Mouse (Mus musculus) liver, postnatal 0 days (tissue): ENCODE data around the gene Lcp1. TPM values are rescaled to one million over a fixed set of nuclear protein-coding genes. Genes with fewer than 3 reads are reported as not detected.

Source experiments
- ATAC-seq: fragments of 200-750 bp; cut with Nextera tagmentation; 2 replicates; pipeline ENCODE4 v1.8.0; 2017; ENCODE audit warnings: mild to moderate bottlenecking, moderate library complexity
- DNase-seq: peaks from one replicate; pipeline ENCODE4 v3.0.0-alpha.2; 2016
- H3K27ac ChIP-seq: fragments of 300-500 bp; sonication (generic); 2 replicates; pipeline ENCODE4 v1.5.1; 2014; ENCODE audit warnings: antibody characterized with exemption, moderate library complexity, mild to moderate bottlenecking, low read depth
- H3K27me3 ChIP-seq: fragments of 300-500 bp; sonication (generic); 2 replicates; pipeline ENCODE4 v1.6.1; 2014; ENCODE audit warnings: low read length, control low read depth, mixed read lengths; ENCODE audit not compliant: insufficient read depth
- H3K36me3 ChIP-seq: fragments of 300-500 bp; sonication (generic); replicated peaks from 2 replicates; pipeline ENCODE4 v1.6.1; 2014; ENCODE audit warnings: mild to moderate bottlenecking, control low read depth, low read length, moderate library complexity, mixed read lengths; ENCODE audit not compliant: insufficient read depth
- H3K4me1 ChIP-seq: fragments of 300-500 bp; sonication (generic); 2 replicates; pipeline ENCODE4 v1.6.1; 2014; ENCODE audit warnings: antibody characterized with exemption, mild to moderate bottlenecking, control low read depth; ENCODE audit not compliant: insufficient read depth
- H3K4me2 ChIP-seq: fragments of 300-500 bp; sonication (generic); 2 replicates; pipeline ENCODE4 v1.6.1; 2014; ENCODE audit warnings: low read depth, mild to moderate bottlenecking, low read length, moderate library complexity, mixed read lengths
- H3K4me3 ChIP-seq: fragments of 300-500 bp; sonication (generic); 2 replicates; pipeline ENCODE4 v1.5.1; 2014; ENCODE audit warnings: low read depth, low read length
- H3K9ac ChIP-seq: fragments of 300-500 bp; sonication (generic); replicated peaks from 2 replicates; pipeline ENCODE4 v1.6.1; 2014; ENCODE audit warnings: mild to moderate bottlenecking, moderate library complexity
- H3K9me3 ChIP-seq: fragments of 300-500 bp; sonication (generic); 2 replicates; pipeline ENCODE4 v1.6.1; 2016; ENCODE audit warnings: mild to moderate bottlenecking, control low read depth, low read length, mixed read lengths
- CTCF ChIP-seq: sonication (generic); IDR thresholded peaks from 2 replicates; pipeline ENCODE4 v1.5.1; 2016; ENCODE audit warnings: antibody characterized with exemption, low read depth
- EP300 ChIP-seq: IDR thresholded peaks from 2 replicates; pipeline ENCODE4 v1.6.1; 2016; ENCODE audit warnings: antibody characterized with exemption, low read depth, mild to moderate bottlenecking
- WGBS: fragments of 180-500 bp; shearing (Covaris S2); extraction: QIAGEN DNeasy Blood & Tissue Kit; methylation state at CpG from one replicate; pipeline ENCODE4 v1.1.7; 2014; ENCODE audit not compliant: insufficient replicate concordance; 5-methylcytosine and 5-hydroxymethylcytosine counted together
- polyA plus RNA-seq: library from polyadenylated mRNA; unstranded; fragments of >200 nt; fragmentation: Nextera tagmentation; extraction: Ambion mirVana; gene quantifications from 2 replicates; pipeline ENCODE4 v1.2.1, GENCODE M21; 2015

Gene Lcp1
- polyA plus RNA-seq, 1 experiment from 2014 or later = 45.5 TPM

DNA sequence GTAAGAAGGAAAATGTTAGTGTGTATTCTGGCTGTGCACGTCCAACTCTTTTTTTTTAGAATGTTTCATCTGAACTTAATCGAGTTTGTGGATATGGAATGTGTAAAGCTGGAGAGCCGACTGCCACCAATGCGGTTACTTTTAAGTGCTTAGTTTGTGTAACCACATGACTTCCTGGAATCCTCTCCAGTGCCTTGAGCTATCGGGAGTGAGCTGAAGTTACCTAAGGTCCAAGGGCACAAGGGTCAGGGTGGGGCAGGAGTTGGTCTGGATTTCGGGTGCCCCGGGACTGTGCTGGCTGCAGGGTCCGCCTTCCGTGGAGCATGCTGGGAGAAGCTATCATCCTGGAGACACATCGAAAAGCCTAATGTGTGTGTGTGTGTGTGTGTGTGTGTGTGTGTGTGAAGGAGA, 47.9 kb downstream of the Lcp1 start:
- peak overlapping the region; percentile 72 for H3K9ac ChIP-seq
- peak; percentile 57 for DNase-seq

DNA sequence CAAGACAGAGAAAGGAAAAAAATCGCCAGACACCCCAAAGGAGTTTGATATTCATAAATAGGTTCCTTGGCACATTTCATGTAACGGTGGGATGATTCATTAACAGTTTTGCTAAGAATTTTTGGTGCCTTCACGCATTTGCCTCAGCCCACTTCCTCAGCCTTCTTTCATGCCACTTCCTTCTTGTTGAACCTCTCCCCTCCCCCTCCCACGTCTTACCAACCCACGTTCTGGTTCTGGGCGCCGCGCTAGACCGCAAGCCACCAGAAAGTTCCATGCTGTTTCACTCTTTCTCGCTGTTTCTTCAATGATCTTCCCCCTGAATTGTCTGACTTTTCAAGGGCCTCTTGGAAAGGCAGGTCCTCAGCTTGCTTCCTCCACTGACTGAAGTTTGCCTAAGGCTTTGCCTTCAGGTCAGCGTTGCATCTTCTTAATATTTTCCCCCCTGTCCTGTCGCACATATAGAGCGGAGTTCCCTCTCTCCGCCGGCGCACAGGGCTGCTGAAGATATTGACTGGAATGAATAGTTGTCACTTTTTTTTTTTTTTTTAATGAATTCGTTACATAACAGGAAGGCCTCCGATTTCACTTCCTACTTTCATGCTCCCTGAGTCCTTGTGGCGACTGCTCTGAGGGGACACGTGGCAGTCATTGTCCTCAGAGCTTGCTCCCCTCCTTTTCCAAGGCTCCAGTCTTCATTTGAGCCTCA, 48.5 kb downstream of the Lcp1 start:
- H3K27ac ChIP-seq = peak overlapping the region; percentile 96
- H3K4me1 ChIP-seq = peaks cover 32% of the 10 kb centered on the region
- DNase-seq = peak; percentile 69
- no peaks in the 10 kb centered on the region for H3K9me3 ChIP-seq
- no peaks in the 10 kb centered on the region for H3K27me3 ChIP-seq
- peak overlapping the region; percentile 51 for H3K4me3 ChIP-seq
- peak; percentile 54 for ATAC-seq
- H3K36me3 ChIP-seq = no peaks in the 10 kb centered on the region
- H3K9ac ChIP-seq = peak overlapping the region; percentile 72
- WGBS = 33% methylated on average over 20 of the region's 20 CpGs
- peak overlapping the region; percentile 77 for H3K4me2 ChIP-seq
- no peak for TF ChIP-seq CTCF
- peak; percentile 52; the same call in 1 of the 2 replicates for TF ChIP-seq EP300

More for the DNA sequence above, 47.9 kb downstream of the Lcp1 start:
- Histone ChIP-seq H3K4me2 (peak overlapping the region; percentile 77), H3K36me3 (no peaks in the 10 kb centered on the region), H3K27me3 (no peaks in the 10 kb centered on the region), H3K27ac (peak overlapping the region; percentile 96), H3K9me3 (no peaks in the 10 kb centered on the region), H3K4me1 (peaks cover 28% of the 10 kb centered on the region), H3K4me3 (peak overlapping the region; percentile 51)
- 28% methylated on average over 10 of the region's 10 CpGs for WGBS
- TF ChIP-seq EP300 = no peak
- no peak for TF ChIP-seq CTCF
- ATAC-seq = peak; percentile 62

DNA sequence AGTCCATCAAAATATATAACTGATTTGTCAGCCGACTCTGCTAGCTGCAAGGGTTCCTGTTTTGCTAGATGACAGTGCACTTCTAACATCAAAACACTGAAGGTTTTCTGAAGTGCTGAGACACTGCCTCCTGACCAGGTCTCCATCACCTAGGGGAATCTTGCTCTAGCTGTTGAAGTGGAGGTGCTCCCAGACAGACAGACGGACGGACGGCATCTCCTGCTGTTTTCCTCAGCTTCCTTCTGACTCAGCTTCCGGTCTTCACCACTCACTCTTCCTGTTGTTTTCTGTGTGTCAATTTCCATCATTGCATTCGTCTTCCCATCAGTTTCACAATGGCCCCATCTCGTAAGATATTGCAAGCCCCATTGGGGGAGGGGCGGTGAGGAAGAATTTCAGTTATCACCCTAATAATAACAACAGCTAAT, 49.7 kb downstream of the Lcp1 start:
- H3K4me1 ChIP-seq = peaks cover 32% of the 10 kb centered on the region
- H3K4me2 ChIP-seq = peak overlapping the region; percentile 77
- WGBS = 43% methylated on average over 8 of the region's 8 CpGs
- DNase-seq (peak; percentile 49), ATAC-seq (no peak)
- no peaks in the 10 kb centered on the region for H3K36me3 ChIP-seq
- no peaks in the 10 kb centered on the region for H3K9me3 ChIP-seq
- H3K27me3 ChIP-seq = no peaks in the 10 kb centered on the region
- H3K27ac ChIP-seq = peak overlapping the region; percentile 96
- H3K4me3 ChIP-seq = peak overlapping the region; percentile 51; the same call in 1 of the 2 replicates
- no peak overlapping the region for H3K9ac ChIP-seq
- TF ChIP-seq CTCF (no peak), EP300 (peak; percentile 71)

DNA sequence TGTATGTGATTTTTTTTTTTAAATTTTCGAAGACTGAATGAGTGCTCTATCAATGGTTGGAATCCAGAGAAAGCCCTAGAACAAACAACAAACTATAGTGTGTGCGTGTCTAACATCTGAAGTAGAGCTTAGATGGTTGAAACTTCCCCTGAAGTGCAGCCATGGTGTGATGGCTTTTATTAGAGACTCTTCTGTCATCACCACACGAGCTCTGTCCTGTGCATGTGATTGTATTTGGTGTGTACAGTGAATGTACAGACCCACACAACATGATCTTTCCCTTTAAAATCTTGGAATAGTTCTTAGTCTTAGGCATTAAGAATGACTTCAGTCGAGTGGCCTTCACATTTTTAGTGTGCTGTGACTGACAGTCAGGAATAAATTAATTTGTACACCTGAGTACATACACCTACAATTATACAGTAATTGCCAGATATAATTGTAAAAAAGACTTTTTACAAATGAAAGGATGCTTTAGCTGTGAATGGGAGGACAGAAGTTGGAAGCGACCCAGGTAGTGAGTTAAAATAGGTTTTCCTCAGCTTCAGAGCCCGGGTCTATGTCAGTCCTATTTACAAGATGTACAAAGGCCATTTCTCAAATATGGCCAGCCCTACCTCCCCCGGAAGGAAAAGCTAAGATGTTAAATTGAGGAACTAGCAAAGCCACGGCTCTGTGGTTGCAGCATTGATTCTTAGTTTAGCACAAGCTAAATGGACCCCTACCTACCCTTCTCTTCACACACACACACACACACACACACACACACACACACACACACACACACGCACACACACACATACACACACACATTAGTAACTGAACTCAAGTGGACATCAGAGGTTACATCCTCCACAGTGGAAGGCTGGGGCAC, 50.4 kb downstream of the Lcp1 start:
- DNase-seq = no peak
- H3K27ac ChIP-seq = peak overlapping the region; percentile 96
- ATAC-seq = no peak
- no peaks in the 10 kb centered on the region for H3K9me3 ChIP-seq
- WGBS = 42% methylated on average over 9 of the region's 9 CpGs
- no peak overlapping the region for H3K4me3 ChIP-seq
- H3K4me2 ChIP-seq = peak overlapping the region; percentile 77; the same call in 1 of the 2 replicates
- peaks cover 30% of the 10 kb centered on the region for H3K4me1 ChIP-seq
- TF ChIP-seq EP300 (peak; percentile 6; the same call in 1 of the 2 replicates), CTCF (no peak)
- no peak overlapping the region for H3K9ac ChIP-seq
- no peaks in the 10 kb centered on the region for H3K36me3 ChIP-seq
- no peaks in the 10 kb centered on the region for H3K27me3 ChIP-seq

DNA sequence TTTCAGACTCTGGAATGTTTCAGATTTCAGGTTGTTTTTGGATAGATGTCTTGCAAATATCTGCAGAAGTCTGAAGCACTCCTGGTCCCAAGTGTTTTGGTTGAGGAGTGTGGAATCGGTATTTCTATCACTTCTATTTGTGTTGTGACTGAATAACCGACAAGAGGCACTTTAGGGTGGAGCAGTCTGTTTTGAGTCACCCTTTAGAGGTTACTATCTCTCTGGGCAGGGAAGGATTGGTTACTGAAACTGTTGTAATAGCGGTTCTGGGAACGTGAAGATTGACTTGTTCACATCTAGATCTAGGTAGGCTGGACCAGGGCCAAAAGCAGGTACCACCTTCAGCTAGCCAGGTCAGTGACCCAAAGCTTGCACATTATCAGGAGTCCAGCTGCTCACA, 51.5 kb downstream of the Lcp1 start:
- Histone ChIP-seq H3K4me3 (no peak overlapping the region; the same call in 1 of the 2 replicates), H3K27ac (peak overlapping the region; percentile 96), H3K4me1 (peaks cover 28% of the 10 kb centered on the region), H3K36me3 (no peaks in the 10 kb centered on the region), H3K27me3 (no peaks in the 10 kb centered on the region), H3K4me2 (peak overlapping the region; percentile 53), H3K9me3 (no peaks in the 10 kb centered on the region), H3K9ac (0 out of 2 replicates have a peak overlapping the region, but pooled peaks have one; percentile 50)
- no peak for ATAC-seq
- TF ChIP-seq CTCF (no peak), EP300 (no peak)
- 14% methylated on average over 4 of the region's 4 CpGs for WGBS
- DNase-seq = no peak

DNA sequence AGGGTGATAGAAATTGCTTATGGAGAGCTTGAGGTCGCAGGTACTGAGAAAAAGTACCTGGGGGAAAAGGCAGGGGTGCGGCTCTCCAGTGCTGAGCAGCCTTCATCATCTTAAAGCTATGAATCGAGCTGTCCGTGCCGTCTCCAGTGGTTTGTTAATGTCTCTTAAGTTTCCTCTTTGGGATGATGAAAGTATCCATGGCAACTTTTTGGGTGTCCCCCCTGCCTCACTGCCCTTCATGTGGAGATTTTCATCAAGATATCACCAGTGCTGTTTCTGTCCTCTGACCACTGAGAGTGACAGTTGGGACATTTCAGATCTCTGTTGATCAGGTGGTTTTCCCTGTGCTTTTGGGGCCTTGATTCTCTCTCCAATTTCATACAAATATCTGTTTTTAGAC, 51.9 kb downstream of the Lcp1 start:
- Histone ChIP-seq H3K4me2 (peak overlapping the region; percentile 53), H3K9ac (0 out of 2 replicates have a peak overlapping the region, but pooled peaks have one; percentile 50), H3K4me3 (no peak overlapping the region; the same call in 1 of the 2 replicates), H3K27me3 (no peaks in the 10 kb centered on the region), H3K4me1 (peaks cover 28% of the 10 kb centered on the region), H3K27ac (peak overlapping the region; percentile 96), H3K36me3 (no peaks in the 10 kb centered on the region), H3K9me3 (no peaks in the 10 kb centered on the region)
- ATAC-seq (no peak), DNase-seq (no peak)
- no peak for TF ChIP-seq EP300
- no peak for TF ChIP-seq CTCF
- WGBS = 67% methylated on average over 5 of the region's 5 CpGs
